Mouse (Mus musculus) heart, embryonic 14.5 days (tissue): ENCODE results near the gene Trim71. TPM values are rescaled to one million over a fixed set of nuclear protein-coding genes. Genes with fewer than 3 reads are reported as not detected.

Source experiments
- polyA plus RNA-seq: library from polyadenylated mRNA; unstranded; fragments of >200 nt; fragmentation: Nextera tagmentation; extraction: Ambion mirVana; gene quantifications from 2 replicates; pipeline ENCODE4 v1.2.1, GENCODE M21; 2014

Trim71 gene
- polyA plus RNA-seq, 1 experiment from 2014 or later, result not detected

Other genes with a start within 250 kb of the Trim71 start
- not detected in 2 replicates for gene Bcl2a1c, start 234.2 kb downstream of the Trim71 start, polyA plus RNA-seq
- gene Crtap, start 173.7 kb downstream of the Trim71 start, polyA plus RNA-seq, result 145 and 156 TPM in 2 replicates
- gene Glb1, start 163.3 kb downstream of the Trim71 start, polyA plus RNA-seq, result 53.2 and 54.5 TPM in 2 replicates
- 3.0 and 4.4 TPM in 2 replicates for gene Tmppe, start 163.3 kb downstream of the Trim71 start, polyA plus RNA-seq
- gene Ccr4, start 59.5 kb downstream of the Trim71 start, polyA plus RNA-seq, result not detected in 2 replicates
- 0.77 and 2.7 TPM in 2 replicates for gene C130032M10Rik, start 48.7 kb downstream of the Trim71 start, polyA plus RNA-seq
- 34.5 and 36.4 TPM in 2 replicates for gene Cnot10, start 75.8 kb upstream of the Trim71 start, polyA plus RNA-seq
- 80.1 and 82.5 TPM in 2 replicates for gene Dync1li1, start 124.4 kb upstream of the Trim71 start, polyA plus RNA-seq
- 41.9 and 45.2 TPM in 2 replicates for gene Cmtm6, start 166.7 kb upstream of the Trim71 start, polyA plus RNA-seq
- gene Cmtm7, start 217.5 kb upstream of the Trim71 start, polyA plus RNA-seq, result 85.2 and 122 TPM in 2 replicates